Mouse (Mus musculus) lung, embryonic 15.5 days (tissue): ENCODE results near the gene Mtfr1l. TPM values are rescaled to one million over a fixed set of nuclear protein-coding genes. Genes with fewer than 3 reads are reported as not detected.
A peak's percentile ranks its signal among the peaks of the same experiment; 100 is the strongest.

Experiments used
- ATAC-seq: fragments of 200-750 bp; cut with Nextera tagmentation; 2 replicates; pipeline ENCODE4 v1.8.0; 2017; ENCODE audit warnings: moderate number of reproducible peaks, borderline replicate concordance; ENCODE audit not compliant: low FRiP score, low TSS enrichment; ENCODE audit errors: extremely low read depth
- H3K27ac ChIP-seq: fragments of 300-500 bp; sonication (generic); 2 replicates; pipeline ENCODE4 v1.5.1; 2015; ENCODE audit warnings: moderate library complexity, mild to moderate bottlenecking, inconsistent platforms
- H3K27me3 ChIP-seq: fragments of 300-500 bp; sonication (generic); 2 replicates; pipeline ENCODE4 v1.6.1; 2015; ENCODE audit warnings: inconsistent platforms
- H3K36me3 ChIP-seq: fragments of 300-500 bp; sonication (generic); 2 replicates; pipeline ENCODE4 v1.6.1; 2015; ENCODE audit warnings: inconsistent platforms
- H3K4me1 ChIP-seq: fragments of 300-500 bp; sonication (generic); 2 replicates; pipeline ENCODE4 v1.6.1; 2015; ENCODE audit warnings: inconsistent platforms
- H3K4me2 ChIP-seq: fragments of 300-500 bp; sonication (generic); 2 replicates; pipeline ENCODE4 v1.6.1; 2015; ENCODE audit warnings: inconsistent platforms, mild to moderate bottlenecking, moderate library complexity
- H3K4me3 ChIP-seq: fragments of 300-500 bp; sonication (generic); 2 replicates; pipeline ENCODE4 v1.5.1; 2015; ENCODE audit warnings: mild to moderate bottlenecking, inconsistent platforms
- H3K9ac ChIP-seq: fragments of 300-500 bp; sonication (generic); 2 replicates; pipeline ENCODE4 v1.6.1; 2015; ENCODE audit warnings: inconsistent platforms
- H3K9me3 ChIP-seq: fragments of 300-500 bp; sonication (generic); 2 replicates; pipeline ENCODE4 v1.6.1; 2016; ENCODE audit warnings: inconsistent platforms
- WGBS: fragments of 180-500 bp; shearing (Covaris S2); methylation state at CpG from one replicate; pipeline ENCODE4 v1.1.7; 2015; 5-methylcytosine and 5-hydroxymethylcytosine counted together
- polyA plus RNA-seq: library from polyadenylated mRNA; unstranded; fragments of >200 nt; fragmentation: Nextera tagmentation; extraction: Ambion mirVana; gene quantifications from 2 replicates; pipeline ENCODE4 v1.2.1, GENCODE M21; 2015

Gene Mtfr1l
- polyA plus RNA-seq, 1 experiment from 2014 or later, result 114 TPM

- no peaks in the 10 kb centered on the region for H3K9me3 ChIP-seq
- peak within 1 kb of the TSS; percentile 80 for H3K4me2 ChIP-seq
- ATAC-seq, result peak; percentile 88
- peaks cover 38% of the 10 kb centered on the region for H3K4me1 ChIP-seq
- H3K27ac ChIP-seq, result peak within 1 kb of the TSS; percentile 83
- H3K4me3 ChIP-seq, result peak within 1 kb of the TSS; percentile 73
- H3K36me3 ChIP-seq, result peaks cover 18% of the 10 kb centered on the region
- no peaks in the 10 kb centered on the region for H3K27me3 ChIP-seq
- H3K9ac ChIP-seq, result peak within 1 kb of the TSS; percentile 93
- 0% methylated on average over 66 of the region's 67 CpGs for WGBS
These were observed 16.5 kb upstream of the Mtfr1l start, which contains the start of gene Selenon for GRCm38 (mm10) chr4:134551494-134552316. TSS of gene Selenon (minus strand) at chr4:134552166.

DNA sequence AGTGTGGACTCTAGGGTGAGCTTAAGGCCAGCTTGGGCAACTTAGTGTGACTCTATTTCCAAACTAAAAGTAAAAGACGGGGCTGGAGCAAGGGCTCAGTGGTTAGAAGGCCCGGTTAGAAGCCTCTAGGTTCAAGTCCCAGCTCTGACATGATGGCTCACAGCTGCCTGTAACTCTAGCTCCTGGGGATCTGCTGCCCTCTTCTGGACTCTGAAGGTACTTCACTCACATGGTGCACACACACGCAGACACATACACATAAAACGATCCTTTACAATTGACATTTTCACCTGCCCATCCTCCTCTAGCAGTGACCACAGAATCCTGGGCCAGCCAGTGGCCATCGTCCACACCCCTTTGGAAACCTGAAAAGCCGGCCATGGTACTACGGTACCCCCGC is 14.7 kb upstream of the Mtfr1l start:
- WGBS, result 98% methylated on average over 8 of the region's 8 CpGs
- H3K4me1 ChIP-seq, result peaks cover 41% of the 10 kb centered on the region

DNA sequence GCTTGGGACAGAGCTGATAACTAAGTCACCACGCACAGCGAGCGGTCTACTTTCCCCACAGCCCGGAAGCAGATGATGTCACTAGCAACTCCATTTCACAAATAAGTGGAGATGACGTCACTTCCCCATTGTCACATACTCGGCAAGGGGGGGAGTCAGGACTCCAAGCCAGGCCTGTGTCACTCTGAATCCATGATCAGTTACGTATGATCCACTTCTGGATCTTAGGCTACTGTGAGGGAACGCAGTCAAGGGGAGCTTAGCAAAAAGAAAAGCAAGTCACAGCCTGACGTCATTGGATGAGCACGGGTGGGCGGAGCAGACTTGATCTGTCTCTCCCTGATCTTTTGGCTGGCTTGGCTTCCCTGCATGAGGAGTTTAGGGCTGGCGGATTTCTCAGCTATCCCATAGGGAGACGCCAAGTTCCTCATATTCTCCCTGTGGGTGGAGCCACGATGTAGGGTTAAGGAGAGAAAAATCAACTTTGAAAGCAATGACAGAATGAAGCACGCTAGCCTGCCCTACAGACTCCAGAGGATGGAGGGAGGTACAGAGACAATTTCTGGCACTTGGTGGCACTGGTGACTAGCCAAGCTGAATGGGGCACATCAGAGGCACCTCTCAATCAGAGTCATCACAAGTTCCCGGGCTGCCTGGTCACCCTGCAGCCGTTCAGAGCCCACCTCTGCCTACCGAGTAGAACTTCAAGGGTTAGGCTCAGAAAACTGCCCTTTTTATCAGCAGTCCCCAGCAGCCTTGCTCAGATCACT is 13.2 kb upstream of the Mtfr1l start:
- WGBS, result 58% methylated on average over 18 of the region's 18 CpGs
- ATAC-seq, result no peak
- H3K27ac ChIP-seq, result 0 out of 2 replicates have a peak overlapping the region, but pooled peaks have one; percentile 33

More for the DNA sequence above, 14.7 kb upstream of the Mtfr1l start:
- Histone ChIP-seq H3K27ac (no peak overlapping the region), H3K9me3 (no peaks in the 10 kb centered on the region), H3K27me3 (no peaks in the 10 kb centered on the region), H3K4me3 (no peak overlapping the region), H3K4me2 (no peak overlapping the region), H3K9ac (no peak overlapping the region), H3K36me3 (peaks cover 28% of the 10 kb centered on the region)
- no peak for ATAC-seq

DNA sequence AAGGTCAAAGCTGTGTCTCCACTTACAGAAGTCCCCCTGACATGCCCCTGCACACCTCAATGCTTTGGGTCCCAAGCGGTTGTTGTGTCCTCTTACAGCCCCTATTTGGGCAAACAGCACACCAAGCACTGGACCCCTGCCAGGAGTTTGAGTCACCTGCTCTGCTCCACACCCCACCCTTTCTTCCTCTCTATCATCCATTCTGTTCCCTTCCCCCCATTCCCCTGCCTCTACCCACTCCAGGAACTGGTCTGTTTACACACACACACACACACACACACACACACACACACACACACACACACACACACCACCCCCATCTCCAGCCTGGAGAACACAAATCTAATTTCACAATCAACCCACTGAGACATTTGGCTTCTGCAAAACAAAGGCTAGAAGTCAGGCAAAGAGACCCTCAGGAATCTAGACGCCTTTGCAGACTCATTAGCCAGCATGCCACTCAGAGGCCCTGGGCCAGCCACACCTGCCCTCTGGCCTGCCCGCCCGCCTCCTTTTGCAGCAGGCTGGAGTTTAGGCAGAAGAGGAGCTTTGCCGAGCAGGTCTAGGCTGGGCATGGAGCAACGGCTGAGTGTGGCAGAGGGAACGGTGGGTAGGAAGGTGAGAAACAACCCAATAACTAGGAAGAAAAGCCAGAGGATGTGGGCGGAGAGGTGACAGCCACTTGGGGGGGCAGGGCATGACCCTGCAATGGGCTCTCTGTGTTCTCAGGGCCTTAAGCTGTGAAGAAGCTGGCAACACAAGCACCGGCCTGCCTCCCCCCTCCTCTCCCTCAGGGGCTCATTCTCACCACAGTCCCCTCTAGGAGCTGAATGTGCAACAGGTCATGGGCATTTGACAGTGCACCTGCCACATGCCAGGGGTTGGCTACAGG is 11.9 kb upstream of the Mtfr1l start:
- Histone ChIP-seq H3K9ac (no peak overlapping the region), H3K27me3 (no peaks in the 10 kb centered on the region), H3K36me3 (peaks cover 49% of the 10 kb centered on the region), H3K27ac (peak overlapping the region; percentile 74), H3K4me2 (peak overlapping the region; percentile 20; the same call in 1 of the 2 replicates), H3K4me3 (no peak overlapping the region), H3K4me1 (peaks cover 35% of the 10 kb centered on the region), H3K9me3 (no peaks in the 10 kb centered on the region)
- no peak for ATAC-seq
- WGBS, result 52% methylated on average over 9 of the region's 9 CpGs

More for the DNA sequence above, 13.2 kb upstream of the Mtfr1l start:
- H3K36me3 ChIP-seq, result peaks cover 38% of the 10 kb centered on the region
- H3K9ac ChIP-seq, result no peak overlapping the region
- H3K4me3 ChIP-seq, result no peak overlapping the region
- peaks cover 41% of the 10 kb centered on the region for H3K4me1 ChIP-seq
- no peak overlapping the region for H3K4me2 ChIP-seq
- H3K27me3 ChIP-seq, result no peaks in the 10 kb centered on the region
- H3K9me3 ChIP-seq, result no peaks in the 10 kb centered on the region

DNA sequence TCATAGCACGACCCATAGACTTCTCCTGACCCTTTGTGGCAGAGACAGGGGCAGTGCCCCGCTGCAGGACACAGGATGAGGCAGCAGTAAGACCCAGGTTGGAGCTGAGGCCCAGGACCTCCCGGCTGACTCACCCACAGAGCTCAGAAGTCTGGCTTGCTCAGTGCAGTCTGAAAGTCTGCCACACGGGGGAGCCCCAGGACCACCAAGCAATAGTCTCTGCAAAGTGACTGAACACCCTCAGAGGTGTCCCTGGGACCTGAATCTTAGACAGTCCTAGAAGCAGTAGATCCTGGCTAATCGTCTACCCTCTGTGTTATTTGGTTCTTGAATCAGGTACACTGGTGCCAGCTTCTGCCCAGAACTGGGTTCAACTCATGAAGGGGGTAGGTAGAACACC is 8.1 kb upstream of the Mtfr1l start:
- H3K4me3 ChIP-seq, result no peak overlapping the region
- 4% methylated on average over 5 of the region's 5 CpGs for WGBS
- no peaks in the 10 kb centered on the region for H3K9me3 ChIP-seq
- no peak overlapping the region for H3K27ac ChIP-seq
- peak; percentile 28 for ATAC-seq
- H3K27me3 ChIP-seq, result no peaks in the 10 kb centered on the region
- H3K9ac ChIP-seq, result no peak overlapping the region
- peaks cover 16% of the 10 kb centered on the region for H3K4me1 ChIP-seq
- peaks cover 70% of the 10 kb centered on the region for H3K36me3 ChIP-seq
- H3K4me2 ChIP-seq, result no peak overlapping the region

DNA sequence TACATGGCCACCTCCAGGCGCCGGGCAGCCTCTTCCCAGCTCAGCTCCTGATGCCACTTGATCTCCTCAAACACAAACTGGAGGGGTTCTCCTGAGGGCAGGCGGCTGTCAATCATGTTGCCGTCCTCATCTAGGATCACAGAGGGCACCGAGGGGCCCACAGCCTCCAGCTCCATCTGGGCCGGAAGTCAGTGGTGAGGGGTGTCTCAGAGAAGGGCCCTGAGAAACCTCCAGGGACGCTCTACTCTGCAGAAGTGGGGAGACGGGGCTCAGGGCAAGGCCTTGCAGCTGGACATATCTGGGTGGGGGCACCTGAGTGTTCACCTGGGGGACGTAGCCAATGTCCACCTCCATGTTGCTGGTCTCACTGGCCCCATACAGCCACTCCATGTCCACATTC is 7.5 kb upstream of the Mtfr1l start:
- peaks cover 11% of the 10 kb centered on the region for H3K4me1 ChIP-seq
- 89% methylated on average over 9 of the region's 9 CpGs for WGBS
- no peaks in the 10 kb centered on the region for H3K27me3 ChIP-seq
- H3K9ac ChIP-seq, result no peak overlapping the region
- no peaks in the 10 kb centered on the region for H3K9me3 ChIP-seq
- ATAC-seq, result no peak
- no peak overlapping the region for H3K4me2 ChIP-seq
- no peak overlapping the region for H3K27ac ChIP-seq
- H3K36me3 ChIP-seq, result peaks cover 69% of the 10 kb centered on the region
- no peak overlapping the region for H3K4me3 ChIP-seq

DNA sequence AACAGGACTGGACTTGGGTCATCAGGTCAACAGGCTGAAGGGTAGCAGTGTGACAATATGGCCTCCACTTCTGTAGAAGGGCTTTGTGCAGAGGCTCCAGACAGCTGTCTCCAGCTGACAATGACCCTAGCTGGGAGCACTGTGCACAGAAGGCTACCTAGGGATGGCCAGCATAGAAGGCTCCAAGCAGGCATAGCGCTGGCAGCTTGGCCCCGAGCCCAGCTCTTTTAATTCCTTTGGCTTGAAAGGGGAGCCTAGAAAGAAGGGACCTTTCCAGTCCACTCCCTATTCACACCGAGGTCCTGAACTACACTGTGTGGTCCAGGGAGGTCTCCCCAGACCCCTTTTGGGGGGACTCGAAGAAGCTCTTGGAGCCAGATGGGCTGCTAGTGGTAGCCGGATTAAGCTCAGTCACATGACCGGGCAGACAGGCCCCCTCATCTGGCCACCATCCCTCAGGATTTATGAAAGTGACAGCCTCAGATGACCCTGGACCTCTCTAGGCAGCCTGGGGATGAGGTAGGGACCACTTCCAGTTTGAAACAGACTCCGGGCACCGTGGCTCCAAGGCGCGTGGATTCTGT is 3.9 kb upstream of the Mtfr1l start:
- 88% methylated on average over 10 of the region's 10 CpGs for WGBS
- Histone ChIP-seq H3K4me2 (no peak overlapping the region), H3K4me1 (peaks cover 9% of the 10 kb centered on the region), H3K27ac (no peak overlapping the region), H3K27me3 (no peaks in the 10 kb centered on the region), H3K36me3 (peaks cover 47% of the 10 kb centered on the region), H3K4me3 (no peak overlapping the region), H3K9ac (no peak overlapping the region), H3K9me3 (no peaks in the 10 kb centered on the region)
- ATAC-seq, result no peak

GRCm38 (mm10) chr4:134535787-134536151 is 582 bp upstream of the Mtfr1l start:
- 11% methylated on average over 8 of the region's 8 CpGs for WGBS
- no peak for ATAC-seq
- Histone ChIP-seq H3K36me3 (peaks cover 22% of the 10 kb centered on the region), H3K4me1 (peaks cover 29% of the 10 kb centered on the region), H3K9ac (peak overlapping the region; percentile 48), H3K4me2 (peak overlapping the region; percentile 87), H3K27ac (peak overlapping the region; percentile 88), H3K4me3 (peak overlapping the region; percentile 88), H3K27me3 (no peaks in the 10 kb centered on the region), H3K9me3 (no peaks in the 10 kb centered on the region)

- Histone ChIP-seq H3K4me1 (peaks cover 29% of the 10 kb centered on the region), H3K4me3 (peak overlapping the region; percentile 88), H3K36me3 (peaks cover 28% of the 10 kb centered on the region), H3K4me2 (peak overlapping the region; percentile 87), H3K9ac (peak overlapping the region; percentile 73), H3K27me3 (no peaks in the 10 kb centered on the region), H3K9me3 (no peaks in the 10 kb centered on the region), H3K27ac (peak overlapping the region; percentile 88)
- ATAC-seq, result peak; percentile 21
- WGBS, result under 1% methylated on average over 54 of the region's 57 CpGs
These were observed 882 bp downstream of the Mtfr1l start for GRCm38 (mm10) chr4:134534124-134534886.

- Histone ChIP-seq H3K4me1 (peaks cover 29% of the 10 kb centered on the region), H3K27me3 (no peaks in the 10 kb centered on the region), H3K36me3 (peaks cover 28% of the 10 kb centered on the region), H3K4me3 (no peak overlapping the region), H3K9me3 (no peaks in the 10 kb centered on the region), H3K4me2 (peak overlapping the region; percentile 87), H3K9ac (peak overlapping the region; percentile 73; the same call in 1 of the 2 replicates), H3K27ac (no peak overlapping the region)
- 81% methylated on average over 4 of the region's 4 CpGs for WGBS
- no peak for ATAC-seq
These were observed 1.8 kb downstream of the Mtfr1l start for GRCm38 (mm10) chr4:134533421-134533820.
